In the genomic region with DNA sequence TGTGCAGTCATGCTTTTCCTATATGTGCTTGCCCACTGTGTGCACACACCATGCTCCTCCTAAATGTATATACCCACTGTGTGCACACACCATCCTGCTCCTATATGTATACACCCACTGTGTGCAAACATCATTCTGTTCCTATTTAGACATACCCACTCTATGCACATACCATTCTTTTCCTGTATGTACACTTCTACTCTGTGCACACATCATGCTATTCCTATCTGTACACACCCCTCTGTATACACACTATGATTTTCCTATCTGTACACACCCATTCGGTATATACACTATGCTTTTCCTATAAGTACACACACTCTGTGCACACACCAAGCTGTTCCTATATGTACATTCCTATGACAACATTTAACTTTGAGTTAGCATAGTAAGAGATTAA, we compare ENCODE assay signal across 14 mouse cellular contexts.
DNase-seq lines count a peak whose midpoint lies in the region; ATAC-seq and TF ChIP-seq lines count a peak whose summit lies in the region.
"Had no signal": no experiment of that assay in that cellular context is flagged by ENCODE, and none has a peak within 500 bp of the region (broad histone marks: within the 10 kb centered on the region; RNA-seq: fewer than 3 reads in every experiment).

No protein-coding gene starts in this region.

- 77% methylated on average over 1 of the region's 1 CpGs for WGBS in kidney, postnatal 0 days
- WGBS in forebrain, embryonic 16.5 days = 98% methylated on average over 1 of the region's 1 CpGs
- WGBS in limb, embryonic 11.5 days = 95% methylated on average over 1 of the region's 1 CpGs
- 97% methylated on average over 1 of the region's 1 CpGs for WGBS in neural tube, embryonic 14.5 days

- no peak overlapping the region for H3K9ac ChIP-seq in kidney, postnatal 0 days (ENCODE audit: low read depth, low read length)
- no peak overlapping the region for H3K9ac ChIP-seq in forebrain, embryonic 16.5 days (replicated peaks; ENCODE audit: low read depth, low read length)
- H3K9ac ChIP-seq in limb, embryonic 11.5 days (ENCODE audit: low read length) = no peak overlapping the region
- H3K9ac ChIP-seq in neural tube, embryonic 14.5 days (replicated peaks; ENCODE audit: low read depth, low read length) = no peak overlapping the region
- H3K9ac ChIP-seq: heart, embryonic 13.5 days had no signal

- peaks cover 4% of the 10 kb centered on the region; the same call in 1 of the 2 replicates for H3K4me1 ChIP-seq in kidney, postnatal 0 days (replicated peaks; ENCODE audit: insufficient read depth, low read length)
- peaks cover 14% of the 10 kb centered on the region for H3K4me1 ChIP-seq in forebrain, embryonic 16.5 days (replicated peaks; ENCODE audit: control insufficient read depth, insufficient read depth, low read length)
- peaks cover 23% of the 10 kb centered on the region for H3K4me1 ChIP-seq in limb, embryonic 11.5 days (ENCODE audit: control insufficient read depth, insufficient read depth, low read length)
- peaks cover 21% of the 10 kb centered on the region; the same call in 1 of the 2 replicates for H3K4me1 ChIP-seq in neural tube, embryonic 14.5 days (ENCODE audit: control insufficient read depth, insufficient read depth, low read length)

- H3K27me3 ChIP-seq in kidney, postnatal 0 days (ENCODE audit: insufficient read depth, low read length) = no peaks in the 10 kb centered on the region
- no peaks in the 10 kb centered on the region for H3K27me3 ChIP-seq in forebrain, embryonic 16.5 days (replicated peaks; ENCODE audit: control insufficient read depth, insufficient read depth, low read length)
- no peaks in the 10 kb centered on the region for H3K27me3 ChIP-seq in limb, embryonic 11.5 days (ENCODE audit: control insufficient read depth, insufficient read depth, low read length)
- H3K27me3 ChIP-seq in neural tube, embryonic 14.5 days (ENCODE audit: control insufficient read depth, insufficient read depth, low read length) = no peaks in the 10 kb centered on the region
- H3K27me3 ChIP-seq: CH12.LX; heart, embryonic 13.5 days had no signal

- peak overlapping the region; percentile 78; the same call in 1 of the 2 replicates for H3K27ac ChIP-seq in kidney, postnatal 0 days
- no peak overlapping the region for H3K27ac ChIP-seq in forebrain, embryonic 16.5 days (ENCODE audit: low read length)
- no peak overlapping the region for H3K27ac ChIP-seq in limb, embryonic 11.5 days (replicated peaks; ENCODE audit: low read depth, low read length)
- no peak overlapping the region for H3K27ac ChIP-seq in neural tube, embryonic 14.5 days (ENCODE audit: low read depth, low read length)
- H3K27ac ChIP-seq: heart, embryonic 13.5 days had no signal

- no peaks in the 10 kb centered on the region for H3K36me3 ChIP-seq in kidney, postnatal 0 days (ENCODE audit: insufficient read depth, low read length)
- H3K36me3 ChIP-seq in forebrain, embryonic 16.5 days (ENCODE audit: control insufficient read depth, insufficient read depth) = no peaks in the 10 kb centered on the region
- H3K36me3 ChIP-seq in limb, embryonic 11.5 days (ENCODE audit: control insufficient read depth, insufficient read depth, low read length) = no peaks in the 10 kb centered on the region
- no peaks in the 10 kb centered on the region for H3K36me3 ChIP-seq in neural tube, embryonic 14.5 days (ENCODE audit: control insufficient read depth, insufficient read depth, low read length)
- H3K36me3 ChIP-seq: heart, embryonic 13.5 days had no signal

- H3K4me2 ChIP-seq in kidney, postnatal 0 days (ENCODE audit: low read length) = no peak overlapping the region
- H3K4me2 ChIP-seq in forebrain, embryonic 16.5 days (ENCODE audit: low read length) = no peak overlapping the region
- no peak overlapping the region for H3K4me2 ChIP-seq in limb, embryonic 11.5 days (ENCODE audit: low read depth, severe bottlenecking)
- H3K4me2 ChIP-seq in neural tube, embryonic 14.5 days (ENCODE audit: low read depth, low read length) = no peak overlapping the region
- H3K4me2 ChIP-seq: heart, embryonic 13.5 days had no signal

- no peaks in the 10 kb centered on the region for H3K9me3 ChIP-seq in kidney, postnatal 0 days (replicated peaks; ENCODE audit: low read length)
- H3K9me3 ChIP-seq in forebrain, embryonic 16.5 days (ENCODE audit: control insufficient read depth, low read length) = no peaks in the 10 kb centered on the region
- H3K9me3 ChIP-seq in limb, embryonic 11.5 days (ENCODE audit: control insufficient read depth, low read length) = no peaks in the 10 kb centered on the region
- no peaks in the 10 kb centered on the region for H3K9me3 ChIP-seq in neural tube, embryonic 14.5 days (ENCODE audit: control insufficient read depth, low read length)
- H3K9me3 ChIP-seq: heart, embryonic 13.5 days had no signal

- no peak for TF ChIP-seq CTCF in kidney, postnatal 0 days (IDR thresholded peaks at IDR 0.05; ENCODE audit: low read depth)

- peak; percentile 14; the same call in 1 of the 2 replicates for ATAC-seq in kidney, postnatal 0 days (replicated peaks; ENCODE audit: low FRiP score, low read depth)
- 0 out of 2 replicates have a peak, but pooled peaks have one; percentile 18 for ATAC-seq in forebrain, embryonic 16.5 days
- ATAC-seq in limb, embryonic 11.5 days (ENCODE audit: insufficient number of reproducible peaks, low FRiP score, low TSS enrichment, low read depth) = peak; percentile 37; the same call in 1 of the 2 replicates
- 0 out of 2 replicates have a peak, but pooled peaks have one; percentile 22 for ATAC-seq in neural tube, embryonic 14.5 days (ENCODE audit: low read depth)
- no peak for ATAC-seq in erythroblast, adult 5-6 weeks (replicated peaks; ENCODE audit: low FRiP score, poor library complexity, severe bottlenecking)

- DNase-seq in kidney, postnatal 0 days (ENCODE audit: low spot score) = no peak
- DNase-seq in kidney, adult 8-10 months = no peak
- DNase-seq in limb, embryonic 11.5 days (ENCODE audit: low spot score) = no peak
- DNase-seq in gastrocnemius, adult 8-10 months (ENCODE audit: low spot score in 2 of 2) = no peak
- DNase-seq in adrenal gland, adult 18-20 months (ENCODE audit: low spot score in 2 of 2) = no peak
- DNase-seq: adrenal gland, postnatal 14 days; embryo, embryonic 11 days; lung, postnatal 14 days; thymus, postnatal 4 days had no signal

- H3K4me3 ChIP-seq in kidney, postnatal 0 days (replicated peaks; ENCODE audit: low read depth, low read length) = no peak overlapping the region
- no peak overlapping the region for H3K4me3 ChIP-seq in forebrain, embryonic 16.5 days (replicated peaks; ENCODE audit: low read length)
- H3K4me3 ChIP-seq in limb, embryonic 11.5 days (ENCODE audit: low read depth, low read length) = no peak overlapping the region
- H3K4me3 ChIP-seq in neural tube, embryonic 14.5 days (ENCODE audit: low read depth, low read length) = no peak overlapping the region
- H3K4me3 ChIP-seq: heart, embryonic 13.5 days had no signal
